Mouse (Mus musculus): ENCODE measurements around the gene Rbp7. TPM values are rescaled to one million over a fixed set of nuclear protein-coding genes. Genes with fewer than 3 reads are reported as not detected.

The Rbp7 gene
- polyA plus RNA-seq, 1 experiment: 0.84 TPM

- Histone ChIP-seq H3K4me3 (ENCODE audit: insufficient read depth, low read length) (no peak overlapping the region), H3K27ac (ENCODE audit: insufficient read depth, low read length) (no peak overlapping the region), H3K4me1 (ENCODE audit: control insufficient read depth, insufficient read depth, low read length) (peaks cover 14% of the 10 kb centered on the region)
- TF ChIP-seq CTCF (IDR thresholded peaks at IDR 0.05; ENCODE audit: extremely low read depth, insufficient read depth, low read length) (no peak), POLR2A (IDR thresholded peaks at IDR 0.05; ENCODE audit: extremely low read depth, insufficient read depth, low read length) (no peak)
These were observed 38.4 kb downstream of the Rbp7 start for GRCm38 (mm10) chr4:149416417-149416816.

GRCm38 (mm10) chr4:149415651-149416169, 39.1 kb downstream of the Rbp7 start:
- H3K4me1 ChIP-seq (ENCODE audit: control insufficient read depth, insufficient read depth, low read length): peaks cover 13% of the 10 kb centered on the region
- H3K27ac ChIP-seq (ENCODE audit: insufficient read depth, low read length): no peak overlapping the region

GRCm38 (mm10) chr4:149414259-149414658, 40.5 kb downstream of the Rbp7 start:
- Histone ChIP-seq H3K4me3 (ENCODE audit: insufficient read depth, low read length) (no peak overlapping the region), H3K4me1 (ENCODE audit: control insufficient read depth, insufficient read depth, low read length) (peaks cover 13% of the 10 kb centered on the region), H3K27ac (ENCODE audit: insufficient read depth, low read length) (no peak overlapping the region)
- TF ChIP-seq CTCF (IDR thresholded peaks at IDR 0.05; ENCODE audit: extremely low read depth, insufficient read depth, low read length) (no peak), POLR2A (IDR thresholded peaks at IDR 0.05; ENCODE audit: extremely low read depth, insufficient read depth, low read length) (no peak)

More at GRCm38 (mm10) chr4:149415651-149416169, 39.1 kb downstream of the Rbp7 start:
- H3K4me3 ChIP-seq (ENCODE audit: insufficient read depth, low read length): no peak overlapping the region
- TF ChIP-seq POLR2A (IDR thresholded peaks at IDR 0.05; ENCODE audit: extremely low read depth, insufficient read depth, low read length): no peak
- no peak for TF ChIP-seq CTCF (IDR thresholded peaks at IDR 0.05; ENCODE audit: extremely low read depth, insufficient read depth, low read length)

DNA sequence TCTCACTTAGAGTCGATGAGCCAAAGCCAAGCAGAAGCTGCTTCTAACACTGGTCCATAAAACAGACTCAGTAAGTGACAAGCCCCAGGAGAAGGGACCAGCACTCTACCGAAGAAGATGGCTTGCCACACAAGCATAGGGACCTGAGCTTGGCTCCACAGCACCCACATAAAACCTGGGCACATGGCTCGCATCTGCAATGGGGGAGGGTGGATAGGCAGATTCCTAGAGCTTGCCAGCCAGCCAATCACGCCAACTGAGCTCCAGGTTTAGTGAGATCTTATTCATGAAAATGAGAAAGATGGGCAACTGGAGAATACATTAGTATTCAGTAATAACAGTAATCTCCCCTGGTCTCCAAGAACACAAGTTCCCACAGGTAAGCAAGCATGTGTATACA, 45.0 kb downstream of the Rbp7 start:
- Histone ChIP-seq H3K4me1 (ENCODE audit: control insufficient read depth, insufficient read depth, low read length) (peaks cover 10% of the 10 kb centered on the region), H3K4me3 (ENCODE audit: insufficient read depth, low read length) (no peak overlapping the region), H3K27ac (ENCODE audit: insufficient read depth, low read length) (no peak overlapping the region)
- no peak for TF ChIP-seq CTCF (IDR thresholded peaks at IDR 0.05; ENCODE audit: extremely low read depth, insufficient read depth, low read length)
- no peak for TF ChIP-seq POLR2A (IDR thresholded peaks at IDR 0.05; ENCODE audit: extremely low read depth, insufficient read depth, low read length)

GRCm38 (mm10) chr4:149408331-149408730, 46.4 kb downstream of the Rbp7 start:
- H3K4me3 ChIP-seq (ENCODE audit: insufficient read depth, low read length): no peak overlapping the region
- H3K4me1 ChIP-seq (ENCODE audit: control insufficient read depth, insufficient read depth, low read length): peaks cover 19% of the 10 kb centered on the region
- TF ChIP-seq CTCF (IDR thresholded peaks at IDR 0.05; ENCODE audit: extremely low read depth, insufficient read depth, low read length) (no peak), POLR2A (IDR thresholded peaks at IDR 0.05; ENCODE audit: extremely low read depth, insufficient read depth, low read length) (no peak)
- no peak overlapping the region for H3K27ac ChIP-seq (ENCODE audit: insufficient read depth, low read length)

GRCm38 (mm10) chr4:149407461-149407860, 47.3 kb downstream of the Rbp7 start:
- TF ChIP-seq POLR2A (IDR thresholded peaks at IDR 0.05; ENCODE audit: extremely low read depth, insufficient read depth, low read length): no peak
- TF ChIP-seq CTCF (IDR thresholded peaks at IDR 0.05; ENCODE audit: extremely low read depth, insufficient read depth, low read length): no peak
- Histone ChIP-seq H3K4me3 (ENCODE audit: insufficient read depth, low read length) (no peak overlapping the region), H3K4me1 (ENCODE audit: control insufficient read depth, insufficient read depth, low read length) (peaks cover 19% of the 10 kb centered on the region)

GRCm38 (mm10) chr4:149405713-149406443, 48.9 kb downstream of the Rbp7 start:
- Histone ChIP-seq H3K4me1 (ENCODE audit: control insufficient read depth, insufficient read depth, low read length) (peaks cover 27% of the 10 kb centered on the region), H3K4me3 (ENCODE audit: insufficient read depth, low read length) (no peak overlapping the region), H3K27ac (ENCODE audit: insufficient read depth, low read length) (no peak overlapping the region)
- TF ChIP-seq POLR2A (IDR thresholded peaks at IDR 0.05; ENCODE audit: extremely low read depth, insufficient read depth, low read length): no peak
- no peak for TF ChIP-seq CTCF (IDR thresholded peaks at IDR 0.05; ENCODE audit: extremely low read depth, insufficient read depth, low read length)

More at GRCm38 (mm10) chr4:149407461-149407860, 47.3 kb downstream of the Rbp7 start:
- no peak overlapping the region for H3K27ac ChIP-seq (ENCODE audit: insufficient read depth, low read length)

DNA sequence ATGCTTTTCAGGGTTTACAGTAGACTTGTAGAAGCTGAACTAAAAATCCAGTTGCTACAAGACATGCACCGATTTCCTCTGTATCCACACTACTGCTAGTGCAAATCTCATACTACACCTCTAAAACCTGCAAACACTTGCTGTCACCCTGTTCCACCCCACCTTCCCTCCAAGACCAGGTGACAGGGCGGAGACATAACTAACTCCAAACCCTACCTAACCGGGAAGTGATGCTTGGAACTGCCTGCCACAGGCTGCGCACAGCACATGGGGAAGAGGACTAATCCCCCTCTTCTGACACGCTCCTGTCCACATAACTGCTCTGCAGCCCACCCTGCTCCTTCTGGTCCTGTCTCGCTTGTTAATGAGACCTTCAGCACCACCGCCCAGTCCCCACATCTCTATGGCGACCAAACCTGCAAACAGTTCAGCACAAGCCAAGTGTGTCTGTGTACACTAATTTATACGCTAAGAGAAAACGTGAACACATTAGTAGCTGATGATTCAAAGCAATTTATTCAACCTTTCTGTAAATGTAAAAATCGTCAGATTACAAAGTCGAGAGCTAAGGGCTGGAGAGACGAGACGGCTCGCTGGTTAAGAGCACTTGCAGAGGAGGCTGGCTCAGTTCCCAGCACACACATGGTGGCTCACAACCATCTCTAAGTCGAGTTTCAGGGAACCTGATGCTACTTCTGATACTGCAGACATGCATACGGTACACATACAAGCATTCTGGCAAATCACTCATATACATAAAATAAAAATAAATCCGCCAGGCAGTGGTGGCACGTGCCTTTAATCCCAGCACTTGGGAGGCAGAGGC, 49.9 kb downstream of the Rbp7 start:
- no peak overlapping the region for H3K4me3 ChIP-seq (ENCODE audit: insufficient read depth, low read length)
- peaks cover 29% of the 10 kb centered on the region for H3K4me1 ChIP-seq (ENCODE audit: control insufficient read depth, insufficient read depth, low read length)
- TF ChIP-seq CTCF (IDR thresholded peaks at IDR 0.05; ENCODE audit: extremely low read depth, insufficient read depth, low read length) (no peak), POLR2A (IDR thresholded peaks at IDR 0.05; ENCODE audit: extremely low read depth, insufficient read depth, low read length) (no peak)
- H3K27ac ChIP-seq (ENCODE audit: insufficient read depth, low read length): no peak overlapping the region

- Histone ChIP-seq H3K4me3 (ENCODE audit: insufficient read depth, low read length) (no peak overlapping the region), H3K27ac (ENCODE audit: insufficient read depth, low read length) (no peak overlapping the region), H3K4me1 (ENCODE audit: control insufficient read depth, insufficient read depth, low read length) (peaks cover 30% of the 10 kb centered on the region)
- TF ChIP-seq CTCF (IDR thresholded peaks at IDR 0.05; ENCODE audit: extremely low read depth, insufficient read depth, low read length) (no peak), POLR2A (IDR thresholded peaks at IDR 0.05; ENCODE audit: extremely low read depth, insufficient read depth, low read length) (no peak)
These were observed 51.7 kb downstream of the Rbp7 start for GRCm38 (mm10) chr4:149403037-149403436.

Data from cortical plate, adult 2 months (tissue).